In genomic region chr11:48588833-48589649, GRCm38 (mm10) we compare ENCODE assay signal across 9 mouse cellular contexts.
DNase-seq lines count a peak whose midpoint lies in the region; ATAC-seq and TF ChIP-seq lines count a peak whose summit lies in the region.
"Had no signal": no experiment of that assay in that cellular context is flagged by ENCODE, and none has a peak within 500 bp of the region (broad histone marks: within the 10 kb centered on the region; RNA-seq: fewer than 3 reads in every experiment).

No protein-coding gene starts in this region.

- ATAC-seq in heart, embryonic 12.5 days (ENCODE audit: insufficient number of reproducible peaks, low FRiP score): no peak
- ATAC-seq in frontal cortex, adult (ENCODE audit: low TSS enrichment): peak; percentile 93
- ATAC-seq in intestine, postnatal 0 days: no peak
- peak; percentile 89 for ATAC-seq in midbrain, embryonic 14.5 days (ENCODE audit: low FRiP score, low TSS enrichment)

- H3K4me1 ChIP-seq in heart, embryonic 12.5 days (replicated peaks): no peaks in the 10 kb centered on the region
- H3K4me1 ChIP-seq in intestine, postnatal 0 days (replicated peaks; ENCODE audit: control insufficient read depth, insufficient read depth, low read length): no peaks in the 10 kb centered on the region
- H3K4me1 ChIP-seq in midbrain, embryonic 14.5 days (ENCODE audit: control insufficient read depth, insufficient read depth, low read length): no peaks in the 10 kb centered on the region
- H3K4me1 ChIP-seq: liver, embryonic 13.5 days had no signal

- no peak overlapping the region for H3K4me3 ChIP-seq in heart, embryonic 12.5 days
- H3K4me3 ChIP-seq in intestine, postnatal 0 days (ENCODE audit: low read depth, low read length): no peak overlapping the region
- H3K4me3 ChIP-seq in midbrain, embryonic 14.5 days (replicated peaks; ENCODE audit: low read depth, low read length): no peak overlapping the region
- H3K4me3 ChIP-seq: liver, embryonic 13.5 days had no signal

- no peaks in the 10 kb centered on the region for H3K27me3 ChIP-seq in heart, embryonic 12.5 days (replicated peaks)
- no peaks in the 10 kb centered on the region for H3K27me3 ChIP-seq in intestine, postnatal 0 days (replicated peaks; ENCODE audit: control insufficient read depth, insufficient read depth, low read length)
- no peaks in the 10 kb centered on the region for H3K27me3 ChIP-seq in midbrain, embryonic 14.5 days (ENCODE audit: control insufficient read depth, insufficient read depth, low read length)
- H3K27me3 ChIP-seq: liver, embryonic 13.5 days had no signal

- H3K9ac ChIP-seq in heart, embryonic 12.5 days: no peak overlapping the region
- H3K9ac ChIP-seq in intestine, postnatal 0 days (ENCODE audit: low read depth, low read length): no peak overlapping the region
- no peak overlapping the region for H3K9ac ChIP-seq in midbrain, embryonic 14.5 days (replicated peaks; ENCODE audit: low read length)
- H3K9ac ChIP-seq: liver, embryonic 13.5 days had no signal

- intact Hi-C loops in left cerebral cortex, postnatal 25 days (cut with DNase I): loop anchor here (2.0 kb wide), 2 partner anchors 410 to 600 kb away; partner anchors contain the start of gene Sgcd

- H3K9me3 ChIP-seq in heart, embryonic 12.5 days (replicated peaks): peaks cover 6% of the 10 kb centered on the region; the same call in 1 of the 2 replicates
- H3K9me3 ChIP-seq in intestine, postnatal 0 days (ENCODE audit: control insufficient read depth): no peaks in the 10 kb centered on the region
- H3K9me3 ChIP-seq in midbrain, embryonic 14.5 days (ENCODE audit: control insufficient read depth, low read length): no peaks in the 10 kb centered on the region
- H3K9me3 ChIP-seq: liver, embryonic 13.5 days had no signal

- WGBS in heart, embryonic 12.5 days: 28% methylated on average over 9 of the region's 9 CpGs
- WGBS in intestine, postnatal 0 days: 25% methylated on average over 9 of the region's 9 CpGs
- WGBS in midbrain, embryonic 14.5 days: 34% methylated on average over 9 of the region's 9 CpGs

- peak; percentile 84 for TF ChIP-seq CTCF in intestine, postnatal 0 days (IDR thresholded peaks at IDR 0.05; ENCODE audit: low read depth)

- no peak overlapping the region for H3K4me2 ChIP-seq in heart, embryonic 12.5 days
- H3K4me2 ChIP-seq in intestine, postnatal 0 days (replicated peaks; ENCODE audit: low read depth): no peak overlapping the region
- no peak overlapping the region for H3K4me2 ChIP-seq in midbrain, embryonic 14.5 days (ENCODE audit: low read length)
- H3K4me2 ChIP-seq: liver, embryonic 13.5 days had no signal

- DNase-seq in heart, adult 18-20 months: peak; percentile 35 to 78
- peak; percentile 4 for DNase-seq in c-Kit-positive CD71-negative TER-119-negative erythroid progenitor cells, embryonic 14.5 days (ENCODE audit: low read depth)
- peak; percentile 47 to 67 for DNase-seq in left cerebral cortex, postnatal 25 days (ENCODE audit: low spot score in 2 of 2)
- peak; percentile 88 for DNase-seq in midbrain, embryonic 14.5 days
- DNase-seq in telencephalon, adult 2 months (ENCODE audit: low read depth, low spot score): peak; percentile 15
- DNase-seq: liver, embryonic 13.5 days had no signal

- no peak overlapping the region for H3K27ac ChIP-seq in heart, embryonic 12.5 days (ENCODE audit: poor library complexity, severe bottlenecking)
- H3K27ac ChIP-seq in intestine, postnatal 0 days (ENCODE audit: low read depth, low read length): no peak overlapping the region
- no peak overlapping the region for H3K27ac ChIP-seq in midbrain, embryonic 14.5 days (replicated peaks; ENCODE audit: low read depth, low read length)
- H3K27ac ChIP-seq: liver, embryonic 13.5 days had no signal

- H3K36me3 ChIP-seq in heart, embryonic 12.5 days: no peaks in the 10 kb centered on the region
- H3K36me3 ChIP-seq in intestine, postnatal 0 days (ENCODE audit: control insufficient read depth, insufficient read depth): no peaks in the 10 kb centered on the region
- no peaks in the 10 kb centered on the region for H3K36me3 ChIP-seq in midbrain, embryonic 14.5 days (ENCODE audit: control insufficient read depth, insufficient read depth, low read length)
- H3K36me3 ChIP-seq: liver, embryonic 13.5 days had no signal

Comparison
In these comparisons a context has a peak if more than half of its experiments do, and no peak if none do; other contexts are left out.
1. DNase-seq: peak in every context shown above with its lines; median percentile 88 in midbrain, embryonic 14.5 days; 57 in left cerebral cortex, postnatal 25 days; 56 in heart, adult 18-20 months; 15 in telencephalon, adult 2 months; 4 in c-Kit-positive CD71-negative TER-119-negative erythroid progenitor cells, embryonic 14.5 days.
2. ATAC-seq: peak in frontal cortex, adult (single experiment) and midbrain, embryonic 14.5 days (single experiment); none in heart, embryonic 12.5 days (single experiment) and intestine, postnatal 0 days (single experiment).